Mouse (Mus musculus): Measurements from ENCODE around the gene Arl3. TPM values are rescaled to one million over a fixed set of nuclear protein-coding genes. Genes with fewer than 3 reads are reported as not detected.
A peak's percentile ranks its signal among the peaks of the same experiment; 100 is the strongest.
"Not testable (repeated sequence)": the region's sequence is repeated elsewhere in the genome, so short reads cannot be mapped to it uniquely, and the experiment has no call there.

The Arl3 gene
- polyA plus RNA-seq, 1 experiment from 2014 or later = 160 TPM

DNA sequence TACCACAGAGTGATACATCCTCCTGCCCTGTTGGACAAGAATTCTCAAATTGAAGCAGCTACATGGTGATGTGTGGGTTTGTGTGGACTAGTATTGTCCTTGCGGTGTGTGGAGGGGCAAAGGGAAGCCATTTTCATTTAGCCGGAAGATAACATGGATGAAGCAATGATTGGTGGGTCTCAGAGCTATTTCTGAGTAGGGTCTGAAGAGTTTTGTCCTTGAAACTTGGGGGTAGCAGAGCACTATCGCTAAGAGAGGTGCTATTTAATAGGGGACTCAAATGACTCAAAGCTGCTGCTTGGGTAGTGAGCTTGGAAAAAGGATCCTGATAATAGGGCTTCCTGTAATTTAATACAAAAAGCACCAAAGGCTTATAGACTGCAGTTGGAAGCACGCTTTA is 25.2 kb upstream of the Arl3 start:
- H3K36me3 ChIP-seq (ENCODE audit: control insufficient read depth, insufficient read depth, low read length) = no peaks in the 10 kb centered on the region; the same call in 1 of the 2 replicates
- ATAC-seq (ENCODE audit: low FRiP score) = no peak
- no peak for DNase-seq (ENCODE audit: low spot score, missing footprints)
- no peaks in the 10 kb centered on the region for H3K27me3 ChIP-seq (ENCODE audit: control insufficient read depth, insufficient read depth, low read length)
- 84% methylated on average over 4 of the region's 4 CpGs for WGBS
- H3K4me2 ChIP-seq = peak overlapping the region; percentile 40
- H3K9me3 ChIP-seq (ENCODE audit: control insufficient read depth, low read length) = no peaks in the 10 kb centered on the region
- no peak overlapping the region for H3K9ac ChIP-seq (ENCODE audit: low read length)
- peaks cover 10% of the 10 kb centered on the region for H3K4me1 ChIP-seq (ENCODE audit: control insufficient read depth, insufficient read depth, low read length)
- H3K4me3 ChIP-seq (ENCODE audit: low read depth, low read length) = peak overlapping the region; percentile 75; the same call in 1 of the 2 replicates
- no peak overlapping the region for H3K27ac ChIP-seq (ENCODE audit: low read depth, low read length)

DNA sequence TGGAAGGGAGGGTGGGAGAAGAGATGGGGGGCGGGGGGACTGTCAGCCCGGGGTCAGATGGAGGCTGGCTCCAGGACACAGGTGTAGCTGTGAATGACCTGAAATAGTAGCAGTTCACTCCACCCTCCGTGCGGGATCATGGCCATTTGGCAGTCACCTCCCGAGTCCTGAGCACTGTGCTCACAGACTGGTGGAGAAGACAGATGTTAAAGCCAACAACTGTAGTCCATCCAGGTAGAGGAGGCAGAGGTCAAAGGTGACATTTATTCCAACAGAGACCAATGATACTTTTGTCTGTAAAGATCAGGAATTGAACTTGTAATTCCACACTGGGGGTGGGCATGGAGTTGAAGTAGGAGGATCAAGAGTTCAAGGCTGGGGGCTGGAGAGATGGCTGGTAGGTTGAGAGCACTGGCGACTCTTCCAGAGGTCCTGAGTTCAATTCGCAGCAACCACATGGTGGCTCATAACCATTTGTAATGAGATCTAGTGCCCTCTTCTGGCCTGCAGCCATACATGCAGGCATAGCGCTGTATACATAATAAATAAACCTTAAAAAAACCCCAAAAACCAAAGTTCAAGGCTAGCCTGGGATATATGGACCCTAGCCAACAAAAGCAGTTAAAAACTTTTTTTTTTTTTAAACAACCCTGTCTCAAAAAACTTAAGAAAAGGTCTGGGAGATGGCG is 19.9 kb upstream of the Arl3 start:
- ATAC-seq (ENCODE audit: low FRiP score) (no peak), DNase-seq (ENCODE audit: low spot score, missing footprints) (peak; percentile 45)
- no peaks in the 10 kb centered on the region; the same call in 1 of the 2 replicates for H3K36me3 ChIP-seq (ENCODE audit: control insufficient read depth, insufficient read depth, low read length)
- H3K9ac ChIP-seq (ENCODE audit: low read length) = no peak overlapping the region
- no peak overlapping the region for H3K4me3 ChIP-seq (ENCODE audit: low read depth, low read length)
- H3K9me3 ChIP-seq (ENCODE audit: control insufficient read depth, low read length) = no peaks in the 10 kb centered on the region
- no peak overlapping the region for H3K4me2 ChIP-seq
- WGBS = 90% methylated on average over 9 of the region's 9 CpGs
- H3K4me1 ChIP-seq (ENCODE audit: control insufficient read depth, insufficient read depth, low read length) = no peaks in the 10 kb centered on the region
- no peaks in the 10 kb centered on the region for H3K27me3 ChIP-seq (ENCODE audit: control insufficient read depth, insufficient read depth, low read length)
- no peak overlapping the region for H3K27ac ChIP-seq (ENCODE audit: low read depth, low read length)

DNA sequence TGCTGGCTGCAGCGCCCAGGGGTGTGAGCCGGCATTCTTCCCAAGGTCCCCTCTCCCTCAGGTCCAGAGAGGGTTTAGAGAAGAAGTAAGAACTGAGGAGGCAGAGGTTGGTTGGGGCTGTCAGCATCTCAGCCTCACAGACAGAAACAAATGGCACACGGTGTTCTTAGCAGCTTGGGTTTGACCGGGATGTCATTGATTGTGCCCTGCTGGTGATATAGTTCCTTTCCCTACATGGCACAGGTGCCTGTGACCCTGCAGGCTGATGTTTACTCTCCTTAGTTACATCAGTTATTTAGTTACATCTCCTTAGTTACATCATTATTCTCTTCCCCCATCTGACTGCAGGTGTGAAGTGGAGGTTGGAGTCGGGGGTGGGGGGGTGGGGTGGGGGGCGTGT is 18.6 kb upstream of the Arl3 start:
- no peak overlapping the region for H3K4me2 ChIP-seq
- H3K36me3 ChIP-seq (ENCODE audit: control insufficient read depth, insufficient read depth, low read length) = no peaks in the 10 kb centered on the region; the same call in 1 of the 2 replicates
- no peaks in the 10 kb centered on the region for H3K4me1 ChIP-seq (ENCODE audit: control insufficient read depth, insufficient read depth, low read length)
- peak; percentile 39 for DNase-seq (ENCODE audit: low spot score, missing footprints)
- H3K4me3 ChIP-seq (ENCODE audit: low read depth, low read length) = no peak overlapping the region
- no peak overlapping the region for H3K27ac ChIP-seq (ENCODE audit: low read depth, low read length)
- WGBS = 98% methylated on average over 6 of the region's 6 CpGs
- H3K27me3 ChIP-seq (ENCODE audit: control insufficient read depth, insufficient read depth, low read length) = no peaks in the 10 kb centered on the region
- no peak overlapping the region for H3K9ac ChIP-seq (ENCODE audit: low read length)
- no peak for ATAC-seq (ENCODE audit: low FRiP score)
- H3K9me3 ChIP-seq (ENCODE audit: control insufficient read depth, low read length) = no peaks in the 10 kb centered on the region

DNA sequence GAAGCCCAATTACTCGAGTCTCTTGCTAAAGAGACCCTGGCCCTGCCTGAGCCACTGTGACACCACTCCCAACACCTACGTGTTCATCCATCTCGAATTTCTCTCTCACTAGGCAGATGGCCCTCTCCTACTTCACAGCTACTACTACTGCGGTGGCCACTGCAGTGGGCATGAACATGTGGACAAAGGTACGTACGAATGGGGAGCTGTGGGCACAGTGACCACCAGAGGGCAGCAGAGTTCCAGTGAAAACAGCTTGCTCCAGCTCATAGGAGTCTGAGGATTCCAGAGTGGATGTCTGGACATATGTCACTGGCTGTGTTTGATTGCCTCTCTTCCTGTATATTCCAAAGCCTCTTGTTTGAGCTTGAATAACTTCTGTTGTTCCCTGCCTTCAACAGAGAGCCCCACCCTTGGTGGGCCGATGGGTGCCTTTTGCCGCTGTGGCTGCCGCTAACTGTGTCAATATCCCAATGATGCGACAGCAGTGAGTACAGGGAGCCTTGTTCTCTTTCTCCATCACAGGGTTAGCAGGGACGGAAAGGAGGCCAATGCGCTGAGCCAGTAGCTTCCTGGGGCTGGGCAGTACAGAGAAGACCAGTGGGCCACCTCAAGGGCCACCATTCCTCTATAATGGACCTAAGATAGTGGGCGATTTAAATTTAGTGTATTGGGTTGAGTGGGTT is 15.0 kb upstream of the Arl3 start:
- Histone ChIP-seq H3K27me3 (ENCODE audit: control insufficient read depth, insufficient read depth, low read length) (no peaks in the 10 kb centered on the region), H3K9me3 (ENCODE audit: control insufficient read depth, low read length) (no peaks in the 10 kb centered on the region), H3K4me3 (ENCODE audit: low read depth, low read length) (no peak overlapping the region), H3K4me1 (ENCODE audit: control insufficient read depth, insufficient read depth, low read length) (no peaks in the 10 kb centered on the region), H3K27ac (ENCODE audit: low read depth, low read length) (no peak overlapping the region), H3K36me3 (ENCODE audit: control insufficient read depth, insufficient read depth, low read length) (no peaks in the 10 kb centered on the region; the same call in 1 of the 2 replicates), H3K9ac (ENCODE audit: low read length) (no peak overlapping the region), H3K4me2 (no peak overlapping the region)
- WGBS = 61% methylated on average over 13 of the region's 13 CpGs
- DNase-seq (ENCODE audit: low spot score, missing footprints) (peak; percentile 99), ATAC-seq (ENCODE audit: low FRiP score) (peak; percentile 69)

DNA sequence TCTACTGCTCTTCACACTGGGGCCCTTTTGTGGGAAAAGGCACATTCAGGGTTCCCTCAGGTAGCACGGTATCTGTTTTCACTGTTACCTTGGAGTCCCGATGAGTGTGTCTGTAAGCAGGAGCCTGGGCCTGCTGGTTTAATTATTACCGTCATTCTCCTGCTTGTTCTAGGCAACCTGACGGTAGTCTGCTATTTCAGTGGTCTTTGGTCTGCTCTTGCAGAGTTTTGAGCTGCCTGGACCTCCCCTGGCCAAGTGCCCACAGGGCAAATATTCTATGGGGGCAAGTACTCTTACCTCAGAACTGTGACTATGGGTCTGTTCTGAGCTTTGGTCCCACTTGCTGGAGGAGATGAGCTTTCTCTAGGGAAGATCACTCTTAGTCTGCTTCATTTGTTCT is 2.2 kb upstream of the Arl3 start:
- ATAC-seq (ENCODE audit: low FRiP score) (no peak), DNase-seq (ENCODE audit: low spot score, missing footprints) (no peak)
- H3K4me2 ChIP-seq = no peak overlapping the region
- no peaks in the 10 kb centered on the region for H3K36me3 ChIP-seq (ENCODE audit: control insufficient read depth, insufficient read depth, low read length)
- no peak overlapping the region for H3K9ac ChIP-seq (ENCODE audit: low read length)
- no peak overlapping the region for H3K27ac ChIP-seq (ENCODE audit: low read depth, low read length)
- no peak overlapping the region for H3K4me3 ChIP-seq (ENCODE audit: low read depth, low read length)
- H3K9me3 ChIP-seq (ENCODE audit: control insufficient read depth, low read length) = no peaks in the 10 kb centered on the region
- WGBS = 72% methylated on average over 4 of the region's 4 CpGs
- H3K27me3 ChIP-seq (ENCODE audit: control insufficient read depth, insufficient read depth, low read length) = no peaks in the 10 kb centered on the region
- peaks cover 9% of the 10 kb centered on the region; the same call in 1 of the 2 replicates for H3K4me1 ChIP-seq (ENCODE audit: control insufficient read depth, insufficient read depth, low read length)

DNA sequence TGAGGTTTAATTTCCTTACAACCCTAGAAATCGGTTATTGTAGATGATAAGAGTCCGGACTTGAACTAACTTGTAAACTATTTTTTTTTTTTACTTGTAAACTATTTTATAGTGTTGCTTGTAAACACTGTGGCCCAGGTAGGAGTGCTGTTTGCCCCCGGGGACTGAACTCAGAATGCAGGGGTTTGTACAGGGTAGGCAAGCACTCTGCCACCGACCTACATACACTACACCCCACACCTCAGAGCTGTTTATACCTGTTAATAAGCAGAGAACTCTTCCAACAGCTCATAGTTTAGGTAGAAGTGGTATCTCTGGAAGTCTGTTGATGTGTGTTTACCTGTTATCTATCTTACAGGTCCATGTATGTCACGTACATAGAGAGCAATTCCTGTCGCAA is 992 bp upstream of the Arl3 start:
- H3K27me3 ChIP-seq (ENCODE audit: control insufficient read depth, insufficient read depth, low read length) = no peaks in the 10 kb centered on the region
- no peak overlapping the region for H3K27ac ChIP-seq (ENCODE audit: low read depth, low read length)
- peak overlapping the region; percentile 71 for H3K9ac ChIP-seq (ENCODE audit: low read length)
- H3K9me3 ChIP-seq (ENCODE audit: control insufficient read depth, low read length) = no peaks in the 10 kb centered on the region
- H3K36me3 ChIP-seq (ENCODE audit: control insufficient read depth, insufficient read depth, low read length) = no peaks in the 10 kb centered on the region
- WGBS = 52% methylated on average over 6 of the region's 6 CpGs
- peak overlapping the region; percentile 65 for H3K4me2 ChIP-seq
- H3K4me1 ChIP-seq (ENCODE audit: control insufficient read depth, insufficient read depth, low read length) = peaks cover 9% of the 10 kb centered on the region; the same call in 1 of the 2 replicates
- DNase-seq (ENCODE audit: low spot score, missing footprints) = no peak
- ATAC-seq (ENCODE audit: low FRiP score) = no peak
- H3K4me3 ChIP-seq (ENCODE audit: low read depth, low read length) = peak overlapping the region; percentile 73

DNA sequence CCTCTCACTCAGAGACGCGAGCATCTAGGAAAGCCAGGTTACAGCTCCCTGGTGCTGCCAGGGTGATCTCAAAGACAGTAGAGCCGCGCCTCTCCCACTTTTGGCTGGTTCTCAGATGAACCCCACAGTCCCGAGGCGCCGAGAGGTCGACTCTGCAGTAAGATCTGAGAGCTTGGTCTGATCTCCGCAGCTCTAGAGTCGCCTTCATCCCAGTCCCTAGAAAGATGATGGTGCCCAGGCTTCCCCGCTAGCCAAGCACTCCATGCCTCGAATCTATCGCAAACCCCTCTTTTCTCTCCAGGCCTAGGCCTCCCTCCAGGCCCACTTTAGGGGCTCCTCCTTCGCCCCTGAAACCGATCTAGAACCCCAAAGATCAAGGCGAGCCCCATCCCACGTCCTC is 450 bp downstream of the Arl3 start:
- peak overlapping the region; percentile 63 for H3K27ac ChIP-seq (ENCODE audit: low read depth, low read length)
- peak overlapping the region; percentile 73 for H3K4me3 ChIP-seq (ENCODE audit: low read depth, low read length)
- no peak for ATAC-seq (ENCODE audit: low FRiP score)
- peaks cover 9% of the 10 kb centered on the region; the same call in 1 of the 2 replicates for H3K4me1 ChIP-seq (ENCODE audit: control insufficient read depth, insufficient read depth, low read length)
- H3K4me2 ChIP-seq = peak overlapping the region; percentile 65
- H3K36me3 ChIP-seq (ENCODE audit: control insufficient read depth, insufficient read depth, low read length) = 0 out of 2 replicates have a peak, but pooled peaks cover under 1% of the 10 kb centered on the region
- H3K9ac ChIP-seq (ENCODE audit: low read length) = peak overlapping the region; percentile 81
- DNase-seq (ENCODE audit: low spot score, missing footprints) = no peak
- under 1% methylated on average over 17 of the region's 17 CpGs for WGBS
- no peaks in the 10 kb centered on the region for H3K27me3 ChIP-seq (ENCODE audit: control insufficient read depth, insufficient read depth, low read length)
- H3K9me3 ChIP-seq (ENCODE audit: control insufficient read depth, low read length) = no peaks in the 10 kb centered on the region

DNA sequence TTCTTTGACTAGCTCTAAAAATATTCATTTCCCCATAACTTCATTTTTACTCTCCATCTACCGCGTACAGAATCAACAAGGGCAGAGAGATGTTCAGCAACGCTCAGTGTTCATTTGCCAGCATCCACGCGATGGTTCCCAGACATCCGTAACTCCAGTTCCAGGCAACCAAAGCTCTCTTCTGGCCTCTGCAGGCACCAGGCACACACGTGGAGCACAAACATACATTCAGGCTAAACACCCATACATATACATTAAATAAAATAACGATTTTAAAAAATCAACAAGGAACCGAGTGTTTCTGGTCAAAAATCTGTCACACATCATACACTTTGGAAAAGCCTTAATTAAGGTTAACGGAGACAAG is 1.1 kb downstream of the Arl3 start:
- ATAC-seq (ENCODE audit: low FRiP score) (no peak), DNase-seq (ENCODE audit: low spot score, missing footprints) (peak; percentile 90)
- Histone ChIP-seq H3K9ac (ENCODE audit: low read length) (peak overlapping the region; percentile 81), H3K36me3 (ENCODE audit: control insufficient read depth, insufficient read depth, low read length) (0 out of 2 replicates have a peak, but pooled peaks cover 2% of the 10 kb centered on the region), H3K4me2 (peak overlapping the region; percentile 65), H3K27ac (ENCODE audit: low read depth, low read length) (no peak overlapping the region), H3K27me3 (ENCODE audit: control insufficient read depth, insufficient read depth, low read length) (no peaks in the 10 kb centered on the region), H3K9me3 (ENCODE audit: control insufficient read depth, low read length) (no peaks in the 10 kb centered on the region), H3K4me3 (ENCODE audit: low read depth, low read length) (peak overlapping the region; percentile 73), H3K4me1 (ENCODE audit: control insufficient read depth, insufficient read depth, low read length) (peaks cover 9% of the 10 kb centered on the region; the same call in 1 of the 2 replicates)
- WGBS = 24% methylated on average over 10 of the region's 10 CpGs

DNA sequence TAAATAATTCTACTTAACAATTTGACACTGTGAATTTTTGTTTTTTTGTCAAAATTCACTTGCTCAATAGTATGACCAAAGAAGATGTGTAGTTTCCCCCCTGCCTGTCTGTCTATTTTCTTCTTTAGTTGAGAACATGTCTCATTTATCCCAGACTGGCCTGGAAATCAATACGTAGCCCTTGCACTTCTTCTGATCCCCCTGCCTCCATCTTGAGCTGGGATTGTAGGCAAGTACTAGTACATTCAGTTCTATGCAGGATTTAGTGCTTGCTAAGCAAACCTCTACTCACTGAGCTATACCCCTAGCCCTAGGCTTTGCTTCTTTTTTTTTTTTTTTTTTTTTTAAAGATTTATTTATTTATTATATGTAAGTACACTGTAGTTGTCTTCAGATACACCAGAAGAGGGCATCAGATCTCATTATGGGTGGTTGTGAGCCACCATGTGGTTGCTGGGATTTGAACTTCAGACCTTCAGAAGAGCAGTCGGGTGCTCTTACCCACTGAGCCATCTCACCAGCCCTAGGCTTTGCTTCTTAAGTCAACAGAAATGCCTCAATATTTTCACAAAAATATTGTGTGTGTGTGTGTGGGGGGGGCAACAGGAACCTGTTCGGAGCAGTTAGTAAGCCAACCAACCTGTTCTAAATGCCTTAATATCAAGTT is 1.7 kb downstream of the Arl3 start:
- H3K9ac ChIP-seq (ENCODE audit: low read length); H3K36me3 ChIP-seq (ENCODE audit: control insufficient read depth, insufficient read depth, low read length); ATAC-seq (ENCODE audit: low FRiP score); H3K9me3 ChIP-seq (ENCODE audit: control insufficient read depth, low read length); H3K4me1 ChIP-seq (ENCODE audit: control insufficient read depth, insufficient read depth, low read length); H3K27me3 ChIP-seq (ENCODE audit: control insufficient read depth, insufficient read depth, low read length); H3K27ac ChIP-seq (ENCODE audit: low read depth, low read length): not testable (repeated sequence)
- peak; percentile 2 for DNase-seq (ENCODE audit: low spot score, missing footprints)
- H3K4me3 ChIP-seq (ENCODE audit: low read depth, low read length) = peak overlapping the region; percentile 73; the same call in 1 of the 2 replicates
- 85% methylated on average over 3 of the region's 3 CpGs for WGBS
- peak overlapping the region; percentile 65 for H3K4me2 ChIP-seq
